Mouse (Mus musculus) central nervous system, embryonic 11.5 days (tissue): ENCODE measurements around the gene R3hdm2. TPM values are rescaled to one million over a fixed set of nuclear protein-coding genes. Genes with fewer than 3 reads are reported as not detected.

Experiments used
- polyA plus RNA-seq: library from polyadenylated mRNA; depleted of rRNA; stranded (reverse); fragments of >200 nt; gene quantifications from 2 replicates; pipeline ENCODE4 v1.2.3, GENCODE M21; 2012; rRNA removed

R3hdm2 gene
- polyA plus RNA-seq = 33.5 and 48.3 TPM in 2 replicates

GRCm38 (mm10) chr10:127380251-127380691 lies at the start of gene R3hdm2:
TSS of gene R3hdm2 (plus strand) at chr10:127380327.

DNA sequence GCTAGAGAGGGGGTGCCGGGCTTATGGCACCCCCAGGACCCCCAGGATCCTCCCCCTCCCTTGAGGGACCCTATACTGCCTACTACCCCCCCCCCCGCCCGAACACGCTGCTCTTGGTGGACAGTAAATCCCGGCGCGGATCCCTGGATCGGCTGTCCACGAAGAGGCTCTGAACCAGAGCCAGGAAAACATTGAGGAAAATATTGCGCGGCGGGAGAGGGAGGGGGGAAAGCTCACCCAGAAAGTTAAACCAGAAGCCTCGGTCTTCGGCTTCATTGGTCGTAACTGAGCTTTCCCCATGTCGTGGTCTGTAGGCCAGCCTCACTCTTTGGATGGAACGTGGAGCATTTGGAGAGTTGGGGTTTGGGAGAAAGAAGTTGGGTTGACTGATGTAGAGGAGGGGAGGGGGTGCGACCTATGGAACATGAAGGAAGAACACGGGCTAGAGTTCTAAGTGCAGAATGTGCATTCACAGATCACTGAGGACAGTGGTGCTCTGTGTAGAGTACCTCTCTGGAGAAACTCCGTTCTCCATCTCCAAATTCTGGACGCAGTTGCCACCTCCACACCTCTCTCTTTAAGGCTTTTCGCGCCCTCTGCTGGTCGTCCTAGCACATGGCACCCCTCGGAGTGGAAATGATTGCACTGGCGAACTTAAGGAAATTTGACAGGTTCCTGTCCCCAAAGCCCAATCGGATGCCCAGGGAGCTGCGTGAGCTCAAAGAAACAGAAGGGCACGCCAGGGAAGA lies 38.1 kb upstream of the R3hdm2 start, which contains the start of gene Gli1:
TSS of gene Gli1 (minus strand) at position 84 of the 749 bp plus-strand sequence.

DNA sequence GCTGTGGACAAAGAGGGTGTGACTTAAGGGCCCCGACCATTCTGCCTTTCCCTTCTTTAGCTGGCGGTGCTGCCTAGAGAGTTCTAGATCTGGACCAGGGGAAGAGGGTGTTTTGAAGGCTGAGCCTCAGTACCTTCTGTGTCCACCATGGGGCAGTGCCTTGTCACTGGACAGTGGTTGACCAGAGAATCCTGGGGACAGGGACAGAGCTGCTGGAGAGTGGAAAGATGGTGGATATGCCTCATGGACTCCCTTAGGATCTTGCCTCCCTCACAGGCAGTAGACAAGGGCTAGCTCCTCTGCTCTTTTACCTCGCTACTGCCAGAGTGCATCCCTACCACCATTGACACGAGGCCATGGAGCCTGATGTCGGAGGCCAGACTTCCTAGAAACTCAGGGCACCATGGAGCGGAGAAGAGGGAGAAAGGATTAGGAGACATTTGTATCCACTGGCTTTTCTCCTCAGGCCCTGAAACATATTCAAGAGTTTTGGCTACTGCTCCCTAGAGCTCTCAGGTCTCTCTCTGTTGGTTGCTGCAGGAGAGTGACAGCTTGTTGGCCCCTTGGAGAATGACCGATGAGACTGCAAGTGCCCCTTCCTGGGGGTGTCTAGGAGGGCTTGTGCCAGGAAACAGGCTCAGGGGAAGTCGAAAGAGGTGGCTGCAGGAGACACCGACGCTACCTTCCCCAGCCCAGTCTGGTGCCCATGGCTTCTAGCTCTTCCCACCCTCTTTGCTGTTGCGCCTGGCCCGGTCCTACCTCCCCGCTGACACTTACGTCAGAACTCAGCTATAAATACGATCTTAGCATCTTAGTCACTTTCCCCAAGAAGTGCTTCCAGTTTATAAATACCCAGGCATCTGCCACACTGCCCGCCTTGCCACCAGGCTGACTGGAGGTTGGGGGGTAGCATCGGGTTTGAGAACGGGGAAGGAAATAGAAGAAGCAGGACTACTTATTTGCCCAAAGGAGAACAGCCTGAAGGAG lies 25.9 kb upstream of the R3hdm2 start, which contains the start of gene Inhbe:
TSS of gene Inhbe (minus strand) at position 503 of the 987 bp plus-strand sequence.

DNA sequence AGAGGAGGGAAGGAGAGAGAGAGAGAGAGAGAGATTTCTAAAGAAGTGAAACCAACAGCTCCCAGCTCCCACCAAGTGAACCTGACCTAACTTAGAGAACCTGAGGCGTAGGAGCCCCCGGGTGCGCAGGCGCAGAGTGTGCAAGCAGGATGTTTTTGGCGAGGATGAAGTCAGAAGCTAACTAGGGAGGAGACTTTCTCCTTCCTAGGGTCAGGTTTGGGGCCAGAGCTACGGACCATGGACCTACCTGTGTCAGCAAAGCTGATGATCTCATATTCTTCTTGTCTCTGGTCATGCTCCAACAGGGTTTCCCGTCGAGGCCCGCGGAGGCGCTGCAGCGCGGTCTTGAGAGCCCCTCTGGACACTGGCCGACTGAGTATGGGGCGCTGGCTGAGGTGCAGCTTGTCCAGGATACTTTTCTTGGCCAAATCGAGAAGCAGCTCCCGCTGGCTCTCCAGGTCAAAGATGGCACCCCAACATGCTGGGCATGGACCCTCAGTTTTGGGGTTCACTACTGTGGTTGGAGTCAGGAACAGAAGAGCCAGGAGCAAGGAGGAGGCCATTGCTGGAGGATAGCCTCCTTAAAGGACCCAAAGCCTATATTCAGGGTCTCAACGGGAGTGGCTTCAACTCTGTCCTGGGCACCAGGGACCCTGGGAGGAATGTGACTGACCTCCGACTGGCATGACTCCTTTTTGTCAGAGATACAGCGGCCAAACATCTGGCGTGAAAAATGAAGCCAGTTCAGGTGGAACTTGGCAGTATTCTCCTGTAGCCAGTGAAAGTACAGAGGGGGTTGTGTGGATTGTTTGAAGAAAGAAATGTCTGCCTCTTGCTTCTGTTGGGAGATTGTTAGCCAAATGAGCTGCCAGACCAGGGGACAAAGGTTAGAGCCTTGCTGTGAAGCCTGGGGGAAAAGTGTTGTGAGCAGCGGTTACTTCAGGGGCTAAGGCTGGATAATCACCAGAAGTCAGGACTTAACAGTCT lies 10.0 kb upstream of the R3hdm2 start, which contains the start of gene Inhbc:
TSS of gene Inhbc (minus strand) at position 598 of the 987 bp plus-strand sequence.

GRCm38 (mm10) chr10:127500894-127501893 lies 121.1 kb downstream of the R3hdm2 start, which contains the start of gene Stac3:
TSS of gene Stac3 (plus strand) at chr10:127501686.

DNA sequence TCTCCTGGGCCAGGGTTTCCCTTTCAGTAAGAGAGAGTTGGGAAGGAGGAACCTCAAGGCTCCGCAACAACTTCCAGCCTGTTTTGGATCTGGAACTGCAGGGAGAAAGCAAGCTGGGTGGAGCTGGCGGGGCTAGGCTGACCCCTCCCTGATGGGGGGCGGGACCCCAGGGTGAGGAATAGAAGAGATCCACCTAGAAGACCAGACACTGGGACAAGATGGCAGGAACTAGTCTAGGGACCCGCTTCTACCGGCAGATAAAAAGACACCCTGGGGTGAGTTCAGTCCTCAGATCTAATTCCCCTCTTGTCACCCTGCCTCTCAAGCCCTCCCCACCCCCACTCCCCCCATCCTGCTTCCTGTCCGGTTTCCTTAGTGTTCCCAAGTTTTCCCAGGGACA lies 134.6 kb downstream of the R3hdm2 start, which contains the start of gene Ndufa4l2:
TSS of gene Ndufa4l2 (plus strand) at position 204 of the 400 bp plus-strand sequence.

GRCm38 (mm10) chr10:127522088-127522581 lies 142.0 kb downstream of the R3hdm2 start, which contains the start of gene Shmt2:
TSS of gene Shmt2 (minus strand) at chr10:127522444.

DNA sequence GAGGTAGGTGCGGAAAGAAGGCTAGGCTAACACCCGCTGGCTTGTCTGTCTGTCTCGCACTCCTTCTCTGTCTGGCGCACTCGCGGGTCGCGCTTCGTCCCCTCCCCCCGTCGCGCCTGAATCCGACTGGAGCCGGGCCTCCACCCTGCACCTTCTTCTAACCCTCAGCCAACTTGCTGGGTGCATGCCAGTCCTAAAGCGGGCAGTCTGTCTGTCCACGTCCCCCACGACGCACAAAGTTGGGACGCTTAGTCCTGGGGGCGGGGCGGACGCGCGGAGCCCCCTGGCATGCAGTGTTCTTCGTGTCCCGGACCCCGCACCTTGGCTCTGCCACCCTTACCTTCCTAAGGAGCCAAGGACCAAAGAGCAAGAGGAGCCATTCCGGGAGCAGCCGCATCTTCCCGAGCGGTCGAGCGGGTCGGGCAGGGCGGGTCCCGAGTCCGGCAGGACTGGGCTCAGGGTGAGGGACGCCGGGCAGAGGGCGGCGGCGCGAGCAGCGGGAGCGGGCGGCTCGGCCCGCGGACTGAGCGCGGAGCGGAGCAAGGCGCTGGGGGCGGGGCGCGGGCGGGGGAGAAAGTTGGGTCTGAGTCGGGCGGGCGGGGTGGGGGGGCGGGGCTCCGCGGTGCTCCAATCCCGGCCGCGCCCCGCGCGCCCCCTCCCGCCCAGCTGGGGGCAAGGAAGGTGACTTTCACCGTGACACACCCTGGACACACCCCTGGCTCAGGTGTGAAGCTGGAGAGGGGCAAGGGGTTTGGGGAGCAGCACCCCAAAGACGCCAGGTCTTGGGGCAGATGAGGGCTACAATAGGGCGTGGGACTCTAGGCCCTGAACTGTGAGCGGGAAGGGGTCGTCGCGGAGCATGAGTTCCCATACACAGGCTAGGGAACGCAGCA lies 154.2 kb downstream of the R3hdm2 start, which contains the start of gene Nxph4:
TSS of gene Nxph4 (minus strand) at position 524 of the 893 bp plus-strand sequence.

Other genes with a start within 250 kb of the R3hdm2 start
- 8.4 and 8.8 TPM in 2 replicates for gene B4galnt1, start 215.1 kb upstream of the R3hdm2 start, polyA plus RNA-seq
- gene Slc26a10, start 199.7 kb upstream of the R3hdm2 start, polyA plus RNA-seq = 2.6 and 4.2 TPM in 2 replicates
- gene Arhgef25, start 190.2 kb upstream of the R3hdm2 start, polyA plus RNA-seq = 107 and 115 TPM in 2 replicates
- gene Dtx3, start 184.6 kb upstream of the R3hdm2 start, polyA plus RNA-seq = 237 and 284 TPM in 2 replicates
- 18.0 and 21.0 TPM in 2 replicates for gene Pip4k2c, start 168.7 kb upstream of the R3hdm2 start, polyA plus RNA-seq
- gene Kif5a, start 117.0 kb upstream of the R3hdm2 start, polyA plus RNA-seq = 36.0 and 44.4 TPM in 2 replicates
- gene Dctn2, start 114.0 kb upstream of the R3hdm2 start, polyA plus RNA-seq = 190 and 214 TPM in 2 replicates
- 46.5 and 56.0 TPM in 2 replicates for gene Mbd6, start 91.3 kb upstream of the R3hdm2 start, polyA plus RNA-seq
- gene Mars, start 68.5 kb upstream of the R3hdm2 start, polyA plus RNA-seq = 90.4 and 101 TPM in 2 replicates
- gene Arhgap9, start 58.4 kb upstream of the R3hdm2 start, polyA plus RNA-seq = 2.0 and 2.3 TPM in 2 replicates
- 26.1 and 42.2 TPM in 2 replicates for gene Gli1, start 38.4 kb upstream of the R3hdm2 start, polyA plus RNA-seq
- 0.01 TPM in 1 of 2 replicates, not detected in the other for gene Inhbe, start 25.9 kb upstream of the R3hdm2 start, polyA plus RNA-seq
- gene Inhbc, start 9.9 kb upstream of the R3hdm2 start, polyA plus RNA-seq = 0.05 and 0.09 TPM in 2 replicates
- gene Stac3, start 121.4 kb downstream of the R3hdm2 start, polyA plus RNA-seq = 7.8 and 12.2 TPM in 2 replicates
- gene Ndufa4l2, start 134.6 kb downstream of the R3hdm2 start, polyA plus RNA-seq = 4.2 and 4.5 TPM in 2 replicates
- gene Shmt2, start 142.1 kb downstream of the R3hdm2 start, polyA plus RNA-seq = 94.7 and 99.4 TPM in 2 replicates
- gene Nxph4, start 154.2 kb downstream of the R3hdm2 start, polyA plus RNA-seq = 10.4 and 12.6 TPM in 2 replicates
- 129 and 151 TPM in 2 replicates for gene Lrp1, start 240.8 kb downstream of the R3hdm2 start, polyA plus RNA-seq